Mouse (Mus musculus): ENCODE results near the gene Zkscan3. TPM values are rescaled to one million over a fixed set of nuclear protein-coding genes. Genes with fewer than 3 reads are reported as not detected.
A peak's percentile ranks its signal among the peaks of the same experiment; 100 is the strongest.

Zkscan3 gene
- polyA plus RNA-seq, 1 experiment from 2014 or later: 65.7 TPM

DNA sequence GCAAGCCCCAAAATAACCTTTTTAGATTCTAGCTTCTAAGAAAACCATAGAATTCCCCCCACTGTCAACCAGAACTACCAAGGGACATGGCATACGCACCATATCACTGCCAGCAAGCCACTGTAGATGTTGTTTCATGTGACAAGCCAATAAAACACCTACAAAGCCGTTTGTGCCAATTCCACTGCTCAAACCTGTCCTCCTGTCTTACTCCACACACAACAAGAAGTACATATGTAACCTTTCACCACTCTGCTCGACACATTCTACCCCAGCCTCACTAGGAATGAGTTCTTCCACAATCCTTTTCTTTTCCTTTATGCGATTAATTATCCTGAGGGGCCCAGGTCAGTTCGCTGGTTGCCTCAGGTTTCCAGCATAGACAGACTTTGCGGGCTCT, 6.9 kb downstream of the Zkscan3 start:
- H3K4me2 ChIP-seq: no peak overlapping the region
- no peak overlapping the region for H3K4me3 ChIP-seq
- H3K27ac ChIP-seq: no peak overlapping the region
- WGBS: 90% methylated on average over 6 of the region's 6 CpGs
- no peaks in the 10 kb centered on the region for H3K27me3 ChIP-seq
- peaks cover 68% of the 10 kb centered on the region for H3K36me3 ChIP-seq
- H3K9me3 ChIP-seq (replicated peaks): no peaks in the 10 kb centered on the region
- ATAC-seq (replicated peaks; ENCODE audit: insufficient number of reproducible peaks, insufficient read depth, low FRiP score, low read depth): no peak
- peaks cover 6% of the 10 kb centered on the region; the same call in 1 of the 2 replicates for H3K4me1 ChIP-seq (replicated peaks)
- no peak overlapping the region for H3K9ac ChIP-seq

DNA sequence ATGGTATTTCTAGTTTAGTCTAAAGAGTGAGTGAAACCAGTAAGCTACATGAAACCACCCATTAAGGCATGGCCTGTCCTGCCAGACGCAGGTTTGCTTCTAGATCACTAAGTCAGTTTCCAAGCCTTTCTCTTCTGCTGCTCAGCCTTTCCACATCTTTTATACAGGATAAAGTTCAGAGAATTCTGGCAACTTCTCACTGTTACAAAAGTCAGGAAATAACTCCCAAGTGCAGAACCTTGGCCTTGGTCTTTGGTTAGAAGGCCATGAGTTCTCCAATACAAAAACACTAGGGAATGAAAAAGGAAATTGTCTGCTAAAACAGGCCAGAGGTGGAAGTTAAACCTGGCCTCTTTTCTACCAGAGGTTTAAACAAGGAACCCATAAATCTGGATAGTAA, 7.3 kb downstream of the Zkscan3 start:
- Histone ChIP-seq H3K9ac (no peak overlapping the region), H3K36me3 (peaks cover 72% of the 10 kb centered on the region), H3K27me3 (no peaks in the 10 kb centered on the region), H3K4me2 (no peak overlapping the region), H3K4me1 (replicated peaks) (peaks cover 6% of the 10 kb centered on the region; the same call in 1 of the 2 replicates), H3K4me3 (no peak overlapping the region), H3K9me3 (replicated peaks) (no peaks in the 10 kb centered on the region), H3K27ac (no peak overlapping the region)
- no peak for ATAC-seq (replicated peaks; ENCODE audit: insufficient number of reproducible peaks, insufficient read depth, low FRiP score, low read depth)
- 98% methylated on average over 1 of the region's 1 CpGs for WGBS

DNA sequence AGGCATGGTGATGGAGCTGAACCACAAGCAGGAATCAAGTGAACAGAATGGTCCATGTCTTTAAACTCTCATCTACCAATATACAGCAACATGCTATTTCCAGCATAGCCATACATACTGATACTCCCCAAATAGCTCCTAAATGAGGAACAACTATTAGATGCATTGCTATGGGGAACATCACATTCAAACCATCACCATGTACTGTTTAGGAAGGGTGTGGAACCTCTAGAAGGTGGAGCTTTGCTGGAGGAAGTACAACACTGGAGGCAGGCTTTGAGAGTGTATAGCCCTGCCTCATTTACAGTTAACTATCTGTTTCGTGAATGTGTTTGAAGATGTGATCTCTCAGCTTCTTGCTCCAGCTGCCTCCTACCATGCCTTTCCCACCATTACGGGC, 24.8 kb downstream of the Zkscan3 start:
- Histone ChIP-seq H3K27me3 (no peaks in the 10 kb centered on the region), H3K4me2 (no peak overlapping the region), H3K9me3 (replicated peaks) (no peaks in the 10 kb centered on the region), H3K4me1 (replicated peaks) (no peaks in the 10 kb centered on the region), H3K9ac (no peak overlapping the region), H3K36me3 (no peaks in the 10 kb centered on the region), H3K27ac (no peak overlapping the region), H3K4me3 (no peak overlapping the region)
- ATAC-seq (replicated peaks; ENCODE audit: insufficient number of reproducible peaks, insufficient read depth, low FRiP score, low read depth): no peak
- WGBS: 76% methylated on average over 2 of the region's 2 CpGs

DNA sequence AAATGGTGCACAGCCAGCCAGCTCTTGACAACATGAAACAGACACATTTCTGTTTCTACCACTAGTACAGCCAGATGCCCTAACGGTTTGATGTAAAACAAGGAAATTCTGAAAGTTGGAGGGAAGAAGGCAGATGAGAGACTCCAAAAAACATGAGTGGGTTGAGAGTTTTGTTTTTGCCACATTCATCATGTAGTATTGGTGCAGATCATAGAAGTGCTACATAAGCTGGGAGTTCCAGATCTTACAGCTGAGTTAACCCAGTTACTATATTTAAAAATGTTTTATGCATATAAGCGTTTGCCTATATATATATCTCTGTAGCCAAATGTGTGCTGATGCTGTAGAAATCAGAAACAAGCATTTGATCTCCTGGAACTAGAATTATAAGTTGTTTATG, 29.9 kb downstream of the Zkscan3 start:
- 85% methylated on average over 2 of the region's 2 CpGs for WGBS
- H3K36me3 ChIP-seq: peaks cover 28% of the 10 kb centered on the region
- no peak overlapping the region for H3K4me2 ChIP-seq
- no peaks in the 10 kb centered on the region for H3K9me3 ChIP-seq (replicated peaks)
- H3K4me1 ChIP-seq (replicated peaks): no peaks in the 10 kb centered on the region
- H3K4me3 ChIP-seq: no peak overlapping the region
- H3K9ac ChIP-seq: no peak overlapping the region
- no peak overlapping the region for H3K27ac ChIP-seq
- ATAC-seq (replicated peaks; ENCODE audit: insufficient number of reproducible peaks, insufficient read depth, low FRiP score, low read depth): no peak
- no peaks in the 10 kb centered on the region for H3K27me3 ChIP-seq

DNA sequence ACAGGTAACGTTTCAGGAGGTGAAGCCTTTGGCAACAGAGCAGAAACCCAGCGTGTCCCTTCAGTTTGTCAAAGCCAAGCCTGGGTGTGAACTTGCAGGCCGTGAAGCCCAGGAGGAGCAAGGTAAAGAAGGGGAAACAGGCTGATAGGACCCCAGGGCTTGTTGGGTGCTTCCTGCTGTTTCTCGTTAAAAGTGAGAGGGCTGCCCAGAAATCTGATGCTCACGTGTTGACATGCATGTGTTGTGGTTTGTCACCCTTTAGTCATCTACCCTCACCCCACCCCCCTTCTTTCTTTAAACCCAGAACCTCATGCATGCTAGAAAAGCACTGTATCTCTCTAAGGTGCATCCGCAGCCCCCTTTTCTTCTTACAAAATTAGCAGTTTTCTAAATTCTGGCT, 35.9 kb downstream of the Zkscan3 start:
- H3K9me3 ChIP-seq (replicated peaks): no peaks in the 10 kb centered on the region
- H3K36me3 ChIP-seq: peaks cover 28% of the 10 kb centered on the region
- no peak overlapping the region for H3K4me2 ChIP-seq
- ATAC-seq (replicated peaks; ENCODE audit: insufficient number of reproducible peaks, insufficient read depth, low FRiP score, low read depth): no peak
- 46% methylated on average over 6 of the region's 6 CpGs for WGBS
- H3K27ac ChIP-seq: no peak overlapping the region
- H3K4me1 ChIP-seq (replicated peaks): peaks cover 16% of the 10 kb centered on the region
- no peak overlapping the region for H3K9ac ChIP-seq
- no peak overlapping the region for H3K4me3 ChIP-seq
- no peaks in the 10 kb centered on the region for H3K27me3 ChIP-seq

DNA sequence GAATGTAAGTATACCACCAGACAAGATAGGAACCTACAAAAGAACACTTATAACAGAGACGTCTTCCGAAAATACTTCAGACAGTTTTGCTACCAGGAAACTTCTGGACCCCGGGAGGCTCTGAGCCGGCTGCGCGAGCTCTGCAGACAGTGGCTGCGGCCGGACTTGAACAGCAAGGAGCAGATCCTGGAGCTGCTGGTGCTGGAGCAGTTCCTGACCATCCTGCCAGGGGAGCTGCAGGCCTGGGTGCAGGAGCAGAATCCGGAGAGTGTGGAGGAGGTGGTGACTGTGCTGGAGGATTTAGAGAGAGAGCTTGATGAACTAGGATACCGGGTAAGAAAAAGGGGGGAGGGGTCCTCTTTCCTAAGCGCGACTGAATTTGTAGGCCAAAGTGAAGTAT, 38.8 kb downstream of the Zkscan3 start:
- Histone ChIP-seq H3K36me3 (peaks cover 4% of the 10 kb centered on the region), H3K4me2 (peak overlapping the region; percentile 71), H3K9ac (peak overlapping the region; percentile 84), H3K27ac (no peak overlapping the region), H3K4me1 (replicated peaks) (peaks cover 16% of the 10 kb centered on the region), H3K27me3 (no peaks in the 10 kb centered on the region), H3K4me3 (peak overlapping the region; percentile 74), H3K9me3 (replicated peaks) (no peaks in the 10 kb centered on the region)
- WGBS: 50% methylated on average over 12 of the region's 12 CpGs
- ATAC-seq (replicated peaks; ENCODE audit: insufficient number of reproducible peaks, insufficient read depth, low FRiP score, low read depth): no peak

DNA sequence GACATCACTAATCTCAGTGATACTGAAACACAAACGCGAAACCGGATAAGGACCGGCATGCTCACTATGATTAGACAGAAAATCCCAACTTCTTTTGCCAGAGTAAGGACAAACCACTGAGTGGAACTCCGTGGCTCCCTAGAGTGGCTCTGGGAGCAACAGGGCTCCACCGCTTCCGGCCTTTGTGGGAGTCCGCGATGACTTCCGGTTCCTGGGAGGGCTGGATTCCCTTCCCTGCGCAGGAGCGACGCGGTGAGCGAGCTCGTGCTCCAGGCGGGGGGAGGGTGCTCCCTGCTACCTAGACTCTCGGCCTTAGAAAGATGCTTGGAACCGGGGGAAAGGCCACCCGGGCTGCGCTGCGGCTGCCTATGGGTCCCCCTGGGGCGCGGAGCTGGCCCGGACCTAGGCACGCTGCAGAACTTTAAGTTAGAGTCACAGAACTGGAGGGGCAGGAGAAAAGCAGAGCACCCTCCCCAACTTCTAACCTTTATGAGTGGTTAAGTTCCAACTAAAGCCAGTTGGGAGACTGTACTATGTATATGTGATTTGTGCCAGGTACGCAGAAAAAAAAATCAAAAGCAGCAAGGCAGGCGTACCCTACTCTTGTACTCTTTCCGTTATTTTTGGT, 39.8 kb downstream of the Zkscan3 start, which contains the start of gene Zscan12:
Zscan12 (plus strand) TSS at position 200 of the 628 bp plus-strand sequence.
- under 1% methylated on average over 29 of the region's 29 CpGs for WGBS

DNA sequence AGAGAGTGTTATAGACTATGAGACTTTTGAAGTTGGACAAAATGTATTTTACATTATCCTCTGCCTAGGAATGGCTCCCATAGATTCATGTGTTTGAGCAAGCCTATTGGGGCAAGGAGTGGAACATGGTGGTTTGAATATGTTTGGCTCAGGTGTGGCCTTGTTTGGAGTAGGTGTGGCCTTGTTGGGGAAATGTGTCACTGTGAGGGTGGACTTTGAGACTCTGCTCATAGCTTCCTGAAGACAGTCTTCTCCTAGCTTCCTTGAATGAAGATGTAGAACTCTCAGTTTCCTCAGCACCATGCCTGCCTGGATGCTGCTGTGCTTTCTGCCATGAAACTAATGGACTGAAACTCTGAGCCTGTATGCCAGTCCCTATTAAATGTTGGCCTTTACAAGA, 52.0 kb downstream of the Zkscan3 start:
- no peak for ATAC-seq (replicated peaks; ENCODE audit: insufficient number of reproducible peaks, insufficient read depth, low FRiP score, low read depth)
- no peaks in the 10 kb centered on the region for H3K36me3 ChIP-seq
- H3K27me3 ChIP-seq: no peaks in the 10 kb centered on the region
- H3K4me3 ChIP-seq: no peak overlapping the region
- H3K27ac ChIP-seq: no peak overlapping the region
- no peaks in the 10 kb centered on the region for H3K9me3 ChIP-seq (replicated peaks)
- no peak overlapping the region for H3K4me2 ChIP-seq
- H3K4me1 ChIP-seq (replicated peaks): no peaks in the 10 kb centered on the region
- no peak overlapping the region for H3K9ac ChIP-seq

More for the DNA sequence above, 39.8 kb downstream of the Zkscan3 start, which contains the start of gene Zscan12:
- ATAC-seq (replicated peaks; ENCODE audit: insufficient number of reproducible peaks, insufficient read depth, low FRiP score, low read depth): peak; percentile 97
- H3K9me3 ChIP-seq (replicated peaks): no peaks in the 10 kb centered on the region
- peak within 1 kb of the TSS; percentile 74 for H3K4me3 ChIP-seq
- H3K4me1 ChIP-seq (replicated peaks): peaks cover 16% of the 10 kb centered on the region
- no peaks in the 10 kb centered on the region for H3K27me3 ChIP-seq
- H3K36me3 ChIP-seq: no peaks in the 10 kb centered on the region; the same call in 1 of the 2 replicates
- H3K9ac ChIP-seq: peak within 1 kb of the TSS; percentile 84
- peak within 1 kb of the TSS; percentile 71 for H3K4me2 ChIP-seq
- H3K27ac ChIP-seq: peak within 1 kb of the TSS; percentile 82

DNA sequence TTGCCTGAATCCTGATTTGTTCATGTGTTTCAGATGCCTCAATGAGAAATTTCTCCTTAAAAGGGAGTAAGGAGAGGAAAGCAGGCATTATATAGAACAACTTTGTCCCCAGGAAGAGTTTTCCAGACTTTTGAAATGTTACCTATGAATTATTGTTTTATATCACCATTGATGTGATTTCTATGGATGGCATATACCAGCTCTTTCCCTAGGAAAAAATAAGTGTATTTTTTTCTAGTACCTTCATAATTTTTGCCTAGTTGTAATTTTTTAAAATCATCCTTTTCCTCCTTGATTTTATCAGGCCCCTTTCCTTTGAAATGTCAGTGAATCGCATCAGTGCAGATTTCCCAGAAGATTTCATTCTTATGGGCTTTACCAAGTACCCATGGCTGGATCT, 55.9 kb downstream of the Zkscan3 start, which contains the start of gene Olfr1367:
Olfr1367 (plus strand) TSS at position 301 of the 400 bp plus-strand sequence.
- WGBS: 78% methylated on average over 1 of the region's 1 CpGs
- no peak within 1 kb of the TSS for H3K27ac ChIP-seq
- no peak for ATAC-seq (replicated peaks; ENCODE audit: insufficient number of reproducible peaks, insufficient read depth, low FRiP score, low read depth)
- no peaks in the 10 kb centered on the region for H3K36me3 ChIP-seq
- no peaks in the 10 kb centered on the region for H3K4me1 ChIP-seq (replicated peaks)
- no peak within 1 kb of the TSS for H3K4me2 ChIP-seq
- no peaks in the 10 kb centered on the region for H3K9me3 ChIP-seq (replicated peaks)
- H3K9ac ChIP-seq: no peak within 1 kb of the TSS
- no peaks in the 10 kb centered on the region for H3K27me3 ChIP-seq
- no peak within 1 kb of the TSS for H3K4me3 ChIP-seq

MicroRNAs within 50 kb of the gene (microRNA counts, 519-probe panel; counts per million panel counts)
- 2,936 counts per million, percentile 71 among the panel's probes with 10 or more counts for microRNA mmu-miR-1896

Small RNAs within 50 kb of the gene (microRNA-seq; reads per million reads assigned to microRNA genes)
- not detected for gene Mir1896
- gene Mir6942: not detected

Other genes with a start within 250 kb of the Zkscan3 start
- 61.4 and 84.7 TPM in 2 replicates for gene Trim27, start 223.3 kb downstream of the Zkscan3 start, polyA plus RNA-seq (2015; fragmentation: Nextera tagmentation; extraction: Ambion mirVana)
- not detected in 2 replicates for gene Gpx5, start 110.0 kb downstream of the Zkscan3 start, polyA plus RNA-seq (2015; fragmentation: Nextera tagmentation; extraction: Ambion mirVana)
- not detected in 2 replicates for gene Gpx6, start 90.6 kb downstream of the Zkscan3 start, polyA plus RNA-seq (2015; fragmentation: Nextera tagmentation; extraction: Ambion mirVana)
- not detected in 2 replicates for gene Olfr1367, start 55.8 kb downstream of the Zkscan3 start, polyA plus RNA-seq (2015; fragmentation: Nextera tagmentation; extraction: Ambion mirVana)
- 6.5 and 8.7 TPM in 2 replicates for gene Zscan12, start 39.9 kb downstream of the Zkscan3 start, polyA plus RNA-seq (2015; fragmentation: Nextera tagmentation; extraction: Ambion mirVana)
- gene Pgbd1, start 38.3 kb upstream of the Zkscan3 start, polyA plus RNA-seq (2015; fragmentation: Nextera tagmentation; extraction: Ambion mirVana): 2.9 and 3.3 TPM in 2 replicates
- gene Zscan26, start 51.0 kb upstream of the Zkscan3 start, polyA plus RNA-seq (2015; fragmentation: Nextera tagmentation; extraction: Ambion mirVana): 26.6 and 27.0 TPM in 2 replicates
- 1.4 and 1.5 TPM in 2 replicates for gene Nkapl, start 65.8 kb upstream of the Zkscan3 start, polyA plus RNA-seq (2015; fragmentation: Nextera tagmentation; extraction: Ambion mirVana)
- gene Zkscan4, start 76.2 kb upstream of the Zkscan3 start, polyA plus RNA-seq (2015; fragmentation: Nextera tagmentation; extraction: Ambion mirVana): 1.4 and 2.2 TPM in 2 replicates
- gene Gm10065, start 76.7 kb upstream of the Zkscan3 start, polyA plus RNA-seq (2015; fragmentation: Nextera tagmentation; extraction: Ambion mirVana): not detected in 2 replicates
- gene AK157302, start 92.5 kb upstream of the Zkscan3 start, polyA plus RNA-seq (2015; fragmentation: Nextera tagmentation; extraction: Ambion mirVana): 0.71 and 0.76 TPM in 2 replicates
- gene Gm11273, start 98.7 kb upstream of the Zkscan3 start, polyA plus RNA-seq (2015; fragmentation: Nextera tagmentation; extraction: Ambion mirVana): 15.7 and 17.9 TPM in 2 replicates
- gene Zkscan8, start 128.4 kb upstream of the Zkscan3 start, polyA plus RNA-seq (2015; fragmentation: Nextera tagmentation; extraction: Ambion mirVana): 3.5 and 4.0 TPM in 2 replicates
- gene Olfr1366, start 140.1 kb upstream of the Zkscan3 start, polyA plus RNA-seq (2015; fragmentation: Nextera tagmentation; extraction: Ambion mirVana): 0.10 TPM in 1 of 2 replicates, not detected in the other
- not detected in 2 replicates for gene Olfr1535, start 157.1 kb upstream of the Zkscan3 start, polyA plus RNA-seq (2015; fragmentation: Nextera tagmentation; extraction: Ambion mirVana)
- not detected in 2 replicates for gene Olfr1364, start 179.0 kb upstream of the Zkscan3 start, polyA plus RNA-seq (2015; fragmentation: Nextera tagmentation; extraction: Ambion mirVana)
- gene Olfr1362, start 211.3 kb upstream of the Zkscan3 start, polyA plus RNA-seq (2015; fragmentation: Nextera tagmentation; extraction: Ambion mirVana): not detected in 2 replicates
- gene Olfr11, start 239.8 kb upstream of the Zkscan3 start, polyA plus RNA-seq (2015; fragmentation: Nextera tagmentation; extraction: Ambion mirVana): not detected in 2 replicates

Measured in heart, embryonic 15.5 days (tissue).